Mouse (Mus musculus): ENCODE measurements around the gene Eif2ak4.

The Eif2ak4 gene

DNA sequence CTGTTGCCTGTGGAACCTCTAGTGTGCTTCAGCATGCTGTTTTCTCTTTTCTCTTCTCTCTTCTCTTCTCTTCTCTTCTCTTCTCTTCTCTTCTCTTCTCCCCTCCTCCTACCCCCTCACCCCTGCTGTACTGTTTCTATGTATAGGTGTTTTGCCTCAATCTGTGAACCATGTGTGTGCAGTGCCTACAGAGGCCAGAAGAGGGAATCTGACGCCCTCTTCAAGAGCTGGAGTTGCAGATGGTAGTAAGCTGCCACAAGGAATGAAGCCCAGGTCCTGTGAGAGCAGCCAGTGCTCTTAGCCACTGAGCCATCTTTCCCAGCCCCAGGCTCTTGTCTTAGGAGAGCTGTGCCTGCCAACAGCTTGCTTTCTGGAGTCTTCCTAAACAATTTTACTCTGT lies 78.2 kb downstream of the Eif2ak4 start:
- DNase-seq = no peak

DNA sequence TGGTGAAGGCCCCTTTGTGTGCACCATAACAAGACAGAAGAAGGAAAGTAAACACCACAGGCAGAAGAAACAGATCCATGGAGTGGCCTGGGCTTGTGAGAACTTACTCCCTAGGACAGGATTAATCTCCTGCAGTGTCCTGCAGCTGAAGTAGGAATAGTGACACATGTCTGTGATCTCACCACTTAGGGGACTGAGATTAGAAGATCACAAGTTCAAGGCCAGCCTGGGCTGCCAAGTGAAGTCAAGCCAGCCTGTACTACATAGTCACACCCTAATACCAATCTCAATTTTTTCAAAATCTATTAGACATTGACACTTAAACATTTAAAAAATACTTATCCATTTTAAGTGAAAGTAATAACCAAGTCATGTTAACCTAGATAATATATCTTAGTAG lies 79.9 kb downstream of the Eif2ak4 start:
- no peak for DNase-seq

DNA sequence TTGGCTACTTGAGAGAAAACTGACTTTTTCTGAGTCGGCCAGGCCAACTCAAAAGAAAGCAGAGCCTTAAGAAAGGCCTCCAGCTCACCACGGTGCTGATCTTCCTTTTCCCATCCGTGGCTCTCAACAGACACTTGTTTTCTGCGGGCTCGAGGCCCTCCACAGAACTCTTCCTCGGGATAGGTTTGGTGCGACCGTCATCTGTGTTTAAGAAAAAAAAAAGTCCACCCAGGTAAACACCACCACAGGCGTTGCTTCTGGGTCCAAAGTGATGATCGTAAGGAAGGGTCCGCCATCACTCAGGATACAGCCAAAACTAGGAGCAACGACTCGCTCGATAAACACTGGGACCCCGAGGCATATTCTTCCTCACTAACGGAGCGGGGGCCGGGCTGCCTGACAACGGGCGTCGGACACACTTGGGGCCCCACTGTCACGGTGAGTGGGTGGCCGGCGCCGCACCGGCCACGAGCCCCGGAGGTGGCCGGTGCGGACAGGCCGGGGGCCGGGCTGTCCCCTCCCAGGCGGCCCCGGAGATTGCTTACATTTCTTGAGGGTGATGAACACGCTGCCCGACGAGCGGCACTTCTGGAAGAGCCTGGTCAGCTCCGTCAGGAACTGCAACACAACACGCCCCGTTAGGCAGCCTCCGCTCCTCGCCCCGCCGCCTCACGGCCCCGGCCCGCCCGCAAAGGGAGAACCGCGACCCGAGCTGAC lies 90.6 kb downstream of the Eif2ak4 start:
- DNase-seq = no peak

DNA sequence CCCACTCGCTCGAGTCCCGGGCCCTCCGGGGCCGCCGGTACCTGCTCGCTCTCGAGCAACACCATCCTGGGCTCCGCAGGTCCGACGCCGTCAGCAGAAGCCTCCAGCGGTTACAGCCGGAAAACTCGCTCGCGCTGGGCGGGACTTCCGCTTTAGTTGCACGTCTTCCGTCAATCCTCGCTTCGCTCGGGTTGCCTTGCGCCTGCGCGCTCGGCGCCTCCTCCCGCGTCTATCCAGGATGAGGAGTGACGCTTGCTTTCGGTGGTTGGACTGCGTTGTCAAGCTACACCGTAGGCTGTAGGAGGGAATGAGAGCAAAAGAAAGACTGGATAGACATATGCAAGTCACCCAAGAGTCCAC lies 91.1 kb downstream of the Eif2ak4 start, which contains the start of gene Srp14:
TSS of gene Srp14 (minus strand) at position 162 of the 360 bp plus-strand sequence.
- DNase-seq = peak; percentile 91

DNA sequence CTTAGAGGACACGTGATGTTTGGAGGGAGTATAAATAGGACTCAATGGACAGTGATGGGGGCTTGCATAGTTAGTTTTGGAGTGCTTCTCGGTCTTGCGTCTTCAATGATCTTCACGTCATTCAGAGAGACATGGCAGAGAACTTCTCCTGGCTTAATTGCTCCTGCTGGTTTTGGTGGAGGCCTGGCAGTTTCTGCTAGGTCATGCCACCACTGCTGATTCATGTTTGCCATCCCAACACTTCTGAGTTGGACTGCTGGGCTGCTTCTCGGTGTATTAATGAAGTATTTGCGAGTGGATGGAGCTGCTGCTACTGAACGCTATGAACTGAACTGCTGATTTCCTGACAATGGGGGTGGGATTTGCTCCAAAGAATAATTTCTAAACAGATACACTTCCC lies 92.5 kb downstream of the Eif2ak4 start:
- DNase-seq = no peak

DNA sequence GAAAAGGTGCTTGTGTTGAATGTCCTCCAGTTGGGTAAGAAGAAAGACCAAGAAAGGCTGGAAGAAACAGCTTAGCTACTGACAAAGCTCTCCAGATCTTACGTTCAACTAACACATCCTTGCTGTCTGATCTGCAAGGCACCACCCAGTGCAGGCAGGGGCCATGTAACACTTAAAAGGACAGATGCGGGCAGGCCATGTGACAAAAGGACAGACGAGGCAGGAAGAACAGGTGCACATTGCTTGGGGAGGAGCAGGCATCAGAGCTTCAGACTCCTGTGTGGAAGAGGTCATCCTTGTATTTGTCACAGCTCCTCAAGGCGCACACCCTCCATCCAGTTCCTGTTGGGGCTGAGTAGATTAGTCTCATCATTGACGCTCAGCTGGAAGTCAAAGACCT lies 94.6 kb downstream of the Eif2ak4 start:
- DNase-seq = peak; percentile 56

DNA sequence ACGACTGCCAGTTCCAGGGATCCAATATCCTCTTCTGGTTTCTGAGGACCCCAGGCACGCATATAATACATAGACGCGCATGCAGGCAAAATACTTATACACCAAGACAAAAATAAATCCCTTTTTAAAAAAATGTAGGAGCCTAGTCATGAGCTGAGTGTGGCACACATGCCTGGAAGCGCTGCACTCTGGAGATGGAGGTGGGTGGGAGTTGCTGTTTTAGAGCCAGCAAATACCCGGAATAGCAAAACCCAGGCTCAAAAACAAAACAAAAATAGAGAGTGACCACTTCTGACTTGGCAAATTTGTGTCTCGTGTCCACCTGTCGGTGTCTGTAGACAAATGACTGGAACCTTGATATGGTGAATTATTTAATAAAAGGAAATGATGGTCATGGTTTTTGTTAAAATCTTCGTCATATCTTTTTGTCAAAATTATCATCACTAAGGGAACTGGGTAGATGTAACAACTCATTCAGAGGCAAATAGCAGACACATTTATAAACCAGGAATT lies 96.0 kb downstream of the Eif2ak4 start:
- no peak for DNase-seq

DNA sequence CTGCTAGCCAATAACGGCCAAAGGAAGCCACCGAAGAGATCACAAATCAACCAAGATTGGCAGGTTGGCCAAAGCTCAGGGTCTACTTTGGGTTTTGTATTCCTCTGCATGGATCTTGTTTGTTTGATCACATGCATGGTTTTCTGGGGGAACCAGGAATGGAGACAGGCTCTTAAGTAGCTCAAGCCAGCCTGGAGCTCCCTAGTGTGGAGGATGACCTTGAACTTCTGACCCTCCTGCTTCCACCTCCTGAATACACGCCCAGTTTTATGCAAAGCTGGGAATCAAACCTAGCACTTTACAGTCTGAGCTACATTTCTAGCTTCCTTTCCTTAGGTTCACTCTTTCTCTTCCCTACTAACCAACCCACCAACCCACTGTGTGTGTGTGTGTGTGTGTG lies 97.0 kb downstream of the Eif2ak4 start:
- no peak for DNase-seq

DNA sequence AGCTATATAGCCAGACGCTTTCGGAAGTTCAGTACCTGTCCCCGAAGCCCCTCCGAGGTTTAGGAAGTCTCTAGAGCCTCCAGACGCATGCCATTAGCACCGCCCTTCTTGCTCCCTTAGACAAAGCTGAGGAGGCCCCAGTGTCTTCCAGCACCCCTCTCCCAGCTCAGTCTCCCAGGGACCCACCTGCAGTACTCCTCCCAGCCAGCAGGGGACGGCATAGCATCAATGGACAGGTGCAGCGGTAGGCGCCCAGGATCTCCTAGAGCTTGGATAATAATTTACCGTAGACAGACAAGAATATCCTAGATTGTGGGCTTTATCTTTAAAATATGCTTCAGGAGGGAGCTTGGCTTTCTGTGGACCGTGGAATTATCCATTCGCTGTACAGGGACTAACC lies 98.5 kb downstream of the Eif2ak4 start:
- DNase-seq = peak; percentile 93

DNA sequence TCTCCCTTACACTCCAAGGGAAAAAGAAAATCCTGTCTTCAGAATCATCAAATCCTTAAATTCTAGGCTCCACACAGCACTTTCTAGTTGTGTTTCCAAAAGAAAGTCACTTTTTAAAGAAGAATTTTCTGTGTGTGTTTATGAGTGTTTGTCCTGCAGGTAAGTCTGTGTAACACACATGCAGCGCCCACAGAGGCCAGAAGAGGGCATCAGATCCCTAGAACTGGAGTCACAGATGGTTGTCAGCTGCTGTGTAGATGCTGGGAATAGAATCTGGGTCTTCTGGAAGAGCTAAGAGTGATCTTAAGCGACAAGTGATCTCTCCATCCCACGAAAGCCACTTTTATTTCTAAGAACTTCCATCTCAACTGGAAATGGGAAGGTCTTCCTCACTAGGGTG lies 99.4 kb downstream of the Eif2ak4 start:
- DNase-seq = peak; percentile 83

DNA sequence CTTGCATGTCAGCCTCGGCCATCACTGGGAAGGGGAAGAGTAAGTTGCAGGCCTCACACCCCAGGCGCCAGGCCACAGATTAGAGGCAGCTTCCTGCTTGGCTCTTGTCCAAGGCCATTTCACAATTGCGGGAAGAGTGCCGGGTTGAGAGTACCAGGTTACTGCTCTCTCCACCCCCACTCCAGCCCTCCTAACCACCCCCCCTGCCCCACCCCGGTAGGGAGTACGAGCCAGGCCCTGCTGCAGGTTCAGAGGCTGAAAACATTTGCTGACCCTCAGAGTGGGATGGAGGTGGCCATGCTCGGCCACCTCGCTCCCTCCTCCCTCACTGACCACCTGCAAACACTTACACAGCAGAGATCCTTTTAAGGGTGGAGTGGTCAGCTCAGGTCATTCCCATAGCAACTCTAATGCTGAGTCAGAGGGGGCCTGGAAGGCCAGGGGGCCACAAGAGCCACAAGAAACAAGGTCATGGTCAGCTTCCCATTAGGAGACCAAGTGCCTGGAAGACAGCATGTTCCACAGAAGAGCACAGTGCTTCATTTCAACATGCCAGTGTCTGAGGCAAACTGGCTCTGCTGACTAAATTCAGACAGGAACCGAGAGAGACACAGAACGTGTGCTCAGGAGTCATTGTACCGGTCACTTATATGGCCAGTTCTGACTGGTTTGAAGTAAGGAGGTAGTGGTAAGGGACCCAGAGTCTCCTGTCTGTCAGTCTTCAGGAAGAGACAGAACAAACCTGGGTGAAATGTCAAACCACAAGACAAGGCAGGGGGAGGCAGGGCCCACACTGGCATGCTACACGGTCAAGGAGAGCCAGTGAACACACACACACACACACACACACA lies 102.0 kb downstream of the Eif2ak4 start:
- DNase-seq = peak; percentile 69

DNA sequence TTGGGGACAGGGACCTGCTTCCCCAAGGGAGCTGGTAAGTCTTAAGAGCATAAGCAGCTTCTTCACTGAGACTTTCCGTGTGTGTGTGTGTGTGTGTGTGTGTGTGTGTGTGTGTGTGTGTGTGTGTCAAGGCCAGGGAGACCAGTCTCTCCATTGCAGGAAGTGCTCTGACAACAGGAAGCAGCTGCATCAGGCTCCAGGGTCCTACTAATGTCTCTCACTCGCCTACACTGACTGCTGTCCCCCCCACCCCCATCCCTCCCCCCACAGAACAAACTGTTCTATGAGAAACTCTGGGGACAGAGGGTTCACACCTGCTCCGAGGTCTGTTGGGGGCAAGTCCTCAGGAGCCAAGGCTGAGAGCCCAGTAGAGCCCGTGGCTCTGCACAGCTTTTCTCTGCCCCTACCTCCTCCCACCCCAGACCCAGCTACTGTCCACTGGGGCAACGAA lies 102.9 kb downstream of the Eif2ak4 start:
- peak; percentile 80 for DNase-seq

DNA sequence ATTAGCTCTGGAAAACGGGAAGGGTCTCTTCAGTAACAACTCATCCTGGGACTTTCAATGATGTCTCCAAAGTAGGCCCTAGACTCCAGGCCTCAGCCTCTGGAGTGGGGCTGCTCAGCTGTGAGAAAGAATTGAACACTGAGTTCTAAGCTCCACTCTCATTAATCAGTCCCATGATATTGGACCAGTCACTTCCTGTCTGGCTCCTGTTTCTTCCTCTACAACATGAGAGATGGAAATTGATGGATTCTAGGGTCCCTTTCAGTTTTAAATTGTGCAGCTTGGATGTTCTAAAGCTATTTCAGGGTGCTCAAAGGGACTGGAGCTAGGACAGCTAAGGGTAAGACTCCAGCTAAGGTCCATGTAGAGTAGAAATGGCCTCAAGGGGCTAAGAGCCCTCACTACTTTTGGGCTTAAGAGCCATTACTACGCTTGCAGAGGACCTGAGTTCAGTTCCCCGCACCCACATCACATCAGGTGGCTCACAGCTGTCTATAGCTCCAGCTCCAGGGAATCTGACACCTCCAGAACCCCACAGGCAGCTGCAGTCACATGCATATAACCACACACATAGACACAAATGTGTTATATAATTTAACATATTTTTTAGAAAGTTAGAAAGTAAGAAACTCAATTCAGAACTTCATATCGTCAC lies 103.5 kb downstream of the Eif2ak4 start:
- peak; percentile 59 for DNase-seq

DNA sequence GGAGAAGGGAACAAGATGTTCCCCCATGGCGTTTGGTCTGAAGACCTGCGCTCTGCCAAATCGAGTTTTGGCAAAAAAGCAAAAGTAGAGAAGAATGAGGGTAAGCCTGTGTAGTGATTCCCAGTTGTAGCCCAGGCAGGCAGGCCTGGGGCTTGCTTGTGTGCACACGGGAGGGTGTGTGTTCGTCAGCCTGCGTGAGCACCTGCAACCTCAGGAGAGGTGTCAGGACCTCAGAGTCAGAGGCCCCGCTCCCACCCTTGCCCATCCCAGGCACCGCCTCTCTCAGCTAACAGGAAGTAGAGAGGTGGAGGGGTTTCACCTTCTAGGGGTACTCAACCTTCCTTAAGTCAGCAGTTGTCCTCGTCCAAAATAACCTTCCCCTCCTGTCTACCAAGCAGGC lies 106.6 kb downstream of the Eif2ak4 start:
- DNase-seq = peak; percentile 79

DNA sequence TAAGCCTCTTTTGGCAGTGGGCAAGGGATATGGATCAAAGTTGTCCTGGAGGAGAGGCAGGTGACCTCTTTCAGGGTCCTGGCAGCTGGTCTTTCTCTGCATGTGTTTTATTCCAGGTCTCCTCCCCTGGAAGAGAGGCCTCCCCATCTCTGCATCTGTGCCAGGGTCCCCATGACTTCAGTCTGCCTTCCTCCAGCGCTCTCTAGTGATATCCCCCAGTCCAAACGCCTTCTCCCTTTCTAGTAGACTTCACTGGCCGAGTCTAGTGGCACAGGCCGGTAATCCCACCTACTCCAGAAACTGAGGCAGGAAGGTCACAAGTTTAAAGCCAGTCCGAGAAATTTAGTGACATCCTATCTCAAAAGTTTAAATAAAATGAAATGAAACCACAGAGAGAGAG lies 109.5 kb downstream of the Eif2ak4 start:
- peak; percentile 51 for DNase-seq

DNA sequence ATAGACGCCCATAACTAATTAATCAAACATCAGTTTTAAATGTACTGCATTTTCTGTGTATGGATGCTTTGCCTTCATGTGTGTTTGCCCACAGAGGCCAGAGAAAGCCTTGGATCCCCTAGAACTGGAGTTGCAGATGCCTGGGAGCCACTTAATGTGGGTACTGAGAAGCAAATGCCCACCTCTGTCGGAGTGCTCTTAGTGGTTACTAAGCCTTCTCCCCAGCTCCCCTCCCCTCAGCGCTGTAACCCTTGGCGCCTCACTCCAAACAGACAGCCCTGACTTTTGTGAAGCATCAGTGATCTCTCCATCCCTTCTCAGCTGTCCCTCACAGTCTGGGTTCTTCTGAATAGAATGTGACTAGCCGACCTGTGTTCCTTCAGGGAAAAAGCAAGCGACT lies 110.1 kb downstream of the Eif2ak4 start:
- DNase-seq = peak; percentile 72

DNA sequence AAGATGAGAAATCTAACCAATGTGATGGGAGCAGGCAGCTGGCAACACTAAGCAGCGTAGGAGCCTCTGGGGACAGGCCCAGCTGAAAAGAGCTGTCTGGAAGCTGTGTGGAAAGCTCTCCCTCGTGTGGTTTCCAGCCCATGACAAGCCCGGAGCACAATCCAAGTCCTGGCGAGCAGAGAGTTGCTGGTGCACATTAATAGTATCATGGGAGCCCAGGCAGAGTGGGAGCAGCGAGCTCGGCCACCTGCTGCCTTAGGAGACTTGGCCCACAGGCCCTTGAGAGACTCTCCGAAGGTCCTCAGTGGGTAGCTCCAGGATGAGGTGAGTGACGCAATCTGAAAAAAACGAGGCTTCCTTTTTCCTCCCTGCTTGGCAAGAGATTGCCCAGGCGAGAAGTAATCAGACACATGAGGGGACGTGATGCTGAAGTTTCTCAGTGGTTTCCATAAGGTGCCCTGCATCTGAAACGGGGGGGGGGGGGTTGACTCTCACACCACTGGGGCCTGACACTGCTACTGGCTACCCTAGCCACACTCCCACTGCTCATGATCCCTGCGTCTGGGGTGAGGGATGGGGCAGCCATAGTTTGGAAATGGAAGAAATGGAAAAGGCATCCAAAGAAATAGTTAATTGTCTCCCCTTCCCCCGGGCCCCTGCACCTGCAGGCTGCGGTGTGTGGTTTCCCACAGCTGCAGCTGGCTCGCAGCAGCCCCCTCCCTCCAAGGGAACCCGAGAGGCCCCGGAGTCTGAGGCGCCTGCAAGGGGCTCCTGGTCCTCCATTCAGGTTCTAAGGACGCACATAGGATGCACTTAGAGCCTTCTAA lies 110.9 kb downstream of the Eif2ak4 start:
- peak; percentile 92 for DNase-seq

DNA sequence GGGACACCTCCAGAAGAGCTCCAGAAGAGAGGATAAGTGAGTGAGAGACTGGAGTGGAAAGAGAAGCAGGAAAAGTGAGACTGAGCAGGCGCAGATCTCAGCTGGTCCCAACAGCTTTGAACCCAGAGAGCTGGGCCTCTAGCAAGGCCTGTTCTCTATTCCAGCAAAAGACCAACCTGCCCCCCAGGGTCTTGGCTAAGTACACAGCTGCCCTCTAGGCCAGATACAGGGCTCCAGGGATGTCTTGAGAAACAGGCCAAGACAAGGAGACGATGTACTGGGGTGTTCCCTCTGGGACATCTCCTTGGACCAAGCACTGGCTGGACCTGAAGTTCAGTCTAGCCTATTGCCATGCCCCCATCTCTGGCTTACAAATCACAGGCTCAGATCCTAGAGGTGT lies 111.8 kb downstream of the Eif2ak4 start:
- DNase-seq = peak; percentile 55

DNA sequence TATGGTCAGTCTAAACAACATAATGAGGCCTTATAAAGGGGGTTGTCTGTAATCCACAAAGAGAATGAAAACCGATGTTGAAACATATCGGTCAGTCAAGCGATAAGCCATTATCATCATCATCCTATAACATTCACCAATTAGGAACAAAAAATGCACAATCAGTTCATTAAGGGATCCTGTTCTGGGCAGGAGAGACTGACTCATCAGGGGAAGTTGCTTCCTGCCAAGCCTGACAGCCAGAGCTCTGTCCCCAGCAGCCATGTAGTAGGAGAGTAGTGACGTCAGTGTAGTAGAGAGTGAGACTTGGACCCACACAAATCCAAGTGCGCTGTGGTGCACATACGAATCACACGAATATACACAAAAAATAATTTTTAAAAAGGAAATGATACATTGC lies 118.7 kb downstream of the Eif2ak4 start:
- DNase-seq = no peak

DNA sequence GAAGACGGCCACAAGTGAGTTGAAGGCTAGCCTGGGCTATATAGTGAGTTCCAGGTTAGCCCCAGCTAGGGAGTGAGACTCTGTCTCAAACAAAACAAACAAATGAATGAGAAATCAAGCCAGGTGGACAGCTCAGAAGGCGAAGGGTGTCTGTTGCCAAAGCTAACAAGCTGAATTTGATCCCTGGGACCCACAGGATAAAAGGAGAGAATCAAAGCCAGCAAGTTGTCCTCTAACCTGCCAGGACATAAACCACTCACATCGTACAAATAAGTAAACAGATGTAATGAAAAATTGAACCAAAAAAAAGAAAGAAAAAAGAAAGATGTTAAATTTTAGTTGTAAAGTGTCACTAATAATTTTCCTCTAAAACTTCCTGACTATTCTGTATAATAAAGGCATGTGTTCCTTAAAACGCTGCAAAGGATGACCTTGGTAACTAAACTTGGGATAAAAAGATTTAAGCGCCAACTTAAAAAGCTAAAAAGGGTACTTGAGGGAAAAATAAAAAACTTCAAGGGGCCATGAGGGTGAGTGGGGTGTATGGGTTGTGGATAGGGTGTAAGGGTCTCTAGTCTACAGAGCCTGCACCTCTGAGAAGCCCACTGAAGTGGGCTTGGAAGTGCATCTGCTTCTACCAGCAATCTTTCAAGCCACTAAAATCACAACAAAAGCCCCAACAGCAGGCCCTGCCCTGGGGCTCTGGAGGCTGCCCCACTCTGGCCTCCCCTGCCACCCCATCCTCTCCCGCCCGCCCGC lies 121.4 kb downstream of the Eif2ak4 start:
- no peak for DNase-seq

DNA sequence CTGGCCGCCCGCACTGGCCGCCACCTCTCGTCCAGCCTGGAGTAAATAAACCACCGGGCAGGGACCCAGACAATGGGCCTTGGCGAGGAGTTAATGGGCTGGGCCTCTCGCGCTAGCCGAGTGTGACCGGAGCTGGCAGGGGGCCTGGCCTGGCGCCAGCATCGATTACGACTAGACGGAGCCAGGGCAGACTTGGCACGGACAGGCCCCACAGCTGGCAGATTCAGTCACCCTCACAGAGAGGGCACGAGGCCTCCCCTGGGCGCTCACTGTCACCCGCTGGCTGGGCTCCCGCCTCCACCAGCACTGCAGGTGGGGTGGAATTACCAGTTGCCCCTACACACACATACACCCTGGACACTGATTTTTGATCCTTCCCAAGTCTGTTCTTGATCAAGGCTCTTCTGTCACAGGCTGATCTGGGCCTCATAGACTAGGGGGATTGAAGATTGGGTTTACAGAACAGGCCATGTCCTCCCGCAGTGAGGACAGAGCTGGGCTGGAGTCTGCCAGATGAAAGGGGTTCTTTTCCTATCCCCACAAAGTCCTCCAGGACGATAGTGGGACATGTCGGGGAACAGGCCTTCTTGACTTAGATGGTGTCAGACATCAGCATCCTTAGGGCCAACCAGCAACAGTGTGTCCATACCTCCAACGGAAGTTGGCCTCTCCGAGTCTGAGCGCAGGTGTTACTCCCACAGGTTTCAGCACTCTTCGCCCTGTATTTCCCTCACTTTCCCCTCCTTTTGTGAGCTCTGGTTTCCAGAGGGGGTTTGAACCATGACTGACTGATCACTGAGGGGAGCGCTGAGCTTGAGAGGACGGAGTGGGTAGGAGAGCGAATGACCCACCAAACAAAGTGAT lies 122.3 kb downstream of the Eif2ak4 start:
- no peak for DNase-seq

All from thymus, postnatal 25 days (tissue).